Mouse (Mus musculus) forebrain, embryonic 16.5 days (tissue): ENCODE results near the gene Sertad2. TPM values are rescaled to one million over a fixed set of nuclear protein-coding genes. Genes with fewer than 3 reads are reported as not detected.

ENCODE experiments used
- ATAC-seq: fragments of 200-750 bp; cut with Nextera tagmentation; 2 replicates; pipeline ENCODE4 v1.8.0; 2017; ENCODE audit warnings: mild to moderate bottlenecking, moderate library complexity
- H3K27ac ChIP-seq: fragments of 300-500 bp; sonication (generic); 2 replicates; pipeline ENCODE4 v1.5.1; 2014; ENCODE audit warnings: low read length, control low read depth
- H3K27me3 ChIP-seq: fragments of 300-500 bp; sonication (generic); replicated peaks from 2 replicates; pipeline ENCODE4 v1.6.1; 2014; ENCODE audit warnings: low read length; ENCODE audit not compliant: control insufficient read depth, insufficient read depth
- H3K36me3 ChIP-seq: fragments of 300-500 bp; sonication (generic); 2 replicates; pipeline ENCODE4 v1.6.1; 2014; ENCODE audit not compliant: control insufficient read depth, insufficient read depth
- H3K4me1 ChIP-seq: fragments of 300-500 bp; sonication (generic); replicated peaks from 2 replicates; pipeline ENCODE4 v1.6.1; 2014; ENCODE audit warnings: low read length; ENCODE audit not compliant: control insufficient read depth, insufficient read depth
- H3K4me2 ChIP-seq: fragments of 300-500 bp; sonication (generic); 2 replicates; pipeline ENCODE4 v1.6.1; 2014; ENCODE audit warnings: mild to moderate bottlenecking, low read length, control low read depth
- H3K4me3 ChIP-seq: fragments of 300-500 bp; sonication (generic); replicated peaks from 2 replicates; pipeline ENCODE4 v1.5.1; 2014; ENCODE audit warnings: mild to moderate bottlenecking, low read length, control low read depth
- H3K9ac ChIP-seq: fragments of 300-500 bp; sonication (generic); replicated peaks from 2 replicates; pipeline ENCODE4 v1.6.1; 2014; ENCODE audit warnings: low read depth, low read length, control low read depth
- H3K9me3 ChIP-seq: fragments of 300-500 bp; sonication (generic); 2 replicates; pipeline ENCODE4 v1.6.1; 2016; ENCODE audit warnings: low read length; ENCODE audit not compliant: control insufficient read depth
- WGBS: fragments of 180-500 bp; shearing (Covaris S2); extraction: QIAGEN DNeasy Blood & Tissue Kit; methylation state at CpG from one replicate; pipeline ENCODE4 v1.1.7; 2014; 5-methylcytosine and 5-hydroxymethylcytosine counted together
- polyA plus RNA-seq: library from polyadenylated mRNA; unstranded; fragments of >200 nt; fragmentation: Nextera tagmentation; extraction: Ambion mirVana; gene quantifications from 2 replicates; pipeline ENCODE4 v1.2.1, GENCODE M21; 2015

Gene Sertad2
- polyA plus RNA-seq, 1 experiment from 2014 or later, result 30.3 TPM

GRCm38 (mm10) chr11:20556163-20556911, 13.3 kb downstream of the Sertad2 start:
- Histone ChIP-seq H3K36me3 (no peaks in the 10 kb centered on the region), H3K4me2 (no peak overlapping the region), H3K9me3 (no peaks in the 10 kb centered on the region), H3K9ac (no peak overlapping the region), H3K27ac (no peak overlapping the region), H3K27me3 (no peaks in the 10 kb centered on the region), H3K4me3 (no peak overlapping the region), H3K4me1 (peaks cover 6% of the 10 kb centered on the region)
- WGBS, result 79% methylated on average over 7 of the region's 7 CpGs
- no peak for ATAC-seq

- H3K9ac ChIP-seq, result no peak overlapping the region
- no peak for ATAC-seq
- peaks cover 5% of the 10 kb centered on the region; the same call in 1 of the 2 replicates for H3K9me3 ChIP-seq
- WGBS, result 76% methylated on average over 11 of the region's 11 CpGs
- H3K36me3 ChIP-seq, result no peaks in the 10 kb centered on the region
- H3K4me1 ChIP-seq, result peaks cover 10% of the 10 kb centered on the region
- H3K4me2 ChIP-seq, result no peak overlapping the region
- H3K27me3 ChIP-seq, result no peaks in the 10 kb centered on the region
- H3K4me3 ChIP-seq, result no peak overlapping the region
- H3K27ac ChIP-seq, result no peak overlapping the region
These were observed 16.3 kb downstream of the Sertad2 start for GRCm38 (mm10) chr11:20559236-20559950.

GRCm38 (mm10) chr11:20559951-20560642, 17.0 kb downstream of the Sertad2 start:
- no peaks in the 10 kb centered on the region for H3K27me3 ChIP-seq
- peaks cover 10% of the 10 kb centered on the region for H3K4me1 ChIP-seq
- H3K27ac ChIP-seq, result no peak overlapping the region
- no peak for ATAC-seq
- H3K4me3 ChIP-seq, result no peak overlapping the region
- no peak overlapping the region for H3K9ac ChIP-seq
- no peaks in the 10 kb centered on the region for H3K36me3 ChIP-seq
- H3K4me2 ChIP-seq, result no peak overlapping the region
- 71% methylated on average over 10 of the region's 10 CpGs for WGBS
- H3K9me3 ChIP-seq, result peaks cover 5% of the 10 kb centered on the region; the same call in 1 of the 2 replicates

- peak overlapping the region; percentile 22 for H3K4me3 ChIP-seq
- no peaks in the 10 kb centered on the region for H3K36me3 ChIP-seq
- peaks cover 5% of the 10 kb centered on the region; the same call in 1 of the 2 replicates for H3K9me3 ChIP-seq
- peak overlapping the region; percentile 56 for H3K4me2 ChIP-seq
- 8% methylated on average over 13 of the region's 13 CpGs for WGBS
- peak overlapping the region; percentile 44 for H3K9ac ChIP-seq
- H3K4me1 ChIP-seq, result peaks cover 10% of the 10 kb centered on the region
- ATAC-seq, result peak; percentile 99
- peak overlapping the region; percentile 42 for H3K27ac ChIP-seq
- no peaks in the 10 kb centered on the region for H3K27me3 ChIP-seq
These were observed 18.4 kb downstream of the Sertad2 start for GRCm38 (mm10) chr11:20561323-20562002.

- no peak overlapping the region for H3K4me3 ChIP-seq
- 97% methylated on average over 4 of the region's 4 CpGs for WGBS
- no peak overlapping the region for H3K4me2 ChIP-seq
- peaks cover 5% of the 10 kb centered on the region; the same call in 1 of the 2 replicates for H3K9me3 ChIP-seq
- ATAC-seq, result no peak
- H3K27me3 ChIP-seq, result no peaks in the 10 kb centered on the region
- peaks cover 10% of the 10 kb centered on the region for H3K4me1 ChIP-seq
- H3K36me3 ChIP-seq, result no peaks in the 10 kb centered on the region
- no peak overlapping the region for H3K27ac ChIP-seq
- no peak overlapping the region for H3K9ac ChIP-seq
These were observed 22.0 kb downstream of the Sertad2 start for GRCm38 (mm10) chr11:20565057-20565456.

GRCm38 (mm10) chr11:20571702-20572413, 28.8 kb downstream of the Sertad2 start:
- H3K4me3 ChIP-seq, result no peak overlapping the region
- H3K4me2 ChIP-seq, result no peak overlapping the region
- 66% methylated on average over 5 of the region's 5 CpGs for WGBS
- ATAC-seq, result no peak
- no peak overlapping the region for H3K27ac ChIP-seq
- no peaks in the 10 kb centered on the region for H3K36me3 ChIP-seq
- no peaks in the 10 kb centered on the region; the same call in 1 of the 2 replicates for H3K4me1 ChIP-seq
- H3K27me3 ChIP-seq, result no peaks in the 10 kb centered on the region
- no peaks in the 10 kb centered on the region for H3K9me3 ChIP-seq
- H3K9ac ChIP-seq, result no peak overlapping the region

GRCm38 (mm10) chr11:20576046-20576635, 33.1 kb downstream of the Sertad2 start:
- no peaks in the 10 kb centered on the region for H3K36me3 ChIP-seq
- no peak for ATAC-seq
- no peaks in the 10 kb centered on the region for H3K9me3 ChIP-seq
- no peaks in the 10 kb centered on the region for H3K27me3 ChIP-seq
- no peak overlapping the region for H3K4me3 ChIP-seq
- no peak overlapping the region for H3K27ac ChIP-seq
- no peaks in the 10 kb centered on the region; the same call in 1 of the 2 replicates for H3K4me1 ChIP-seq
- 68% methylated on average over 8 of the region's 8 CpGs for WGBS
- no peak overlapping the region for H3K4me2 ChIP-seq
- H3K9ac ChIP-seq, result no peak overlapping the region

- WGBS, result 97% methylated on average over 2 of the region's 2 CpGs
- Histone ChIP-seq H3K27ac (no peak overlapping the region), H3K9ac (no peak overlapping the region), H3K9me3 (no peaks in the 10 kb centered on the region), H3K4me3 (no peak overlapping the region), H3K27me3 (no peaks in the 10 kb centered on the region), H3K4me2 (no peak overlapping the region), H3K4me1 (no peaks in the 10 kb centered on the region), H3K36me3 (no peaks in the 10 kb centered on the region)
- no peak for ATAC-seq
These were observed 39.7 kb downstream of the Sertad2 start for GRCm38 (mm10) chr11:20582758-20583157.
